Mouse (Mus musculus): ENCODE results near the gene Kif19a.

Gene Kif19a

GRCm38 (mm10) chr11:114807025-114807424 lies 41.8 kb downstream of the Kif19a start:
- DNase-seq (ENCODE audit: low read depth, low spot score), result no peak

- DNase-seq (ENCODE audit: low read depth, low spot score), result peak; percentile 89
These were observed 42.7 kb downstream of the Kif19a start for GRCm38 (mm10) chr11:114807686-114808427.

- peak; percentile 55 for DNase-seq (ENCODE audit: low read depth, low spot score)
These were observed 44.2 kb downstream of the Kif19a start for GRCm38 (mm10) chr11:114809371-114809770.

- DNase-seq (ENCODE audit: low read depth, low spot score), result no peak
These were observed 45.2 kb downstream of the Kif19a start for GRCm38 (mm10) chr11:114810344-114810743.

GRCm38 (mm10) chr11:114812731-114813240 lies 47.6 kb downstream of the Kif19a start:
- peak; percentile 86 for DNase-seq (ENCODE audit: low read depth, low spot score)

- no peak for DNase-seq (ENCODE audit: low read depth, low spot score)
These were observed 49.8 kb downstream of the Kif19a start for GRCm38 (mm10) chr11:114814873-114815592.

- no peak for DNase-seq (ENCODE audit: low read depth, low spot score)
These were observed 51.7 kb downstream of the Kif19a start for GRCm38 (mm10) chr11:114816934-114817333.

- no peak for DNase-seq (ENCODE audit: low read depth, low spot score)
These were observed 53.0 kb downstream of the Kif19a start for GRCm38 (mm10) chr11:114818185-114818584.

GRCm38 (mm10) chr11:114819110-114819509 lies 53.9 kb downstream of the Kif19a start:
- DNase-seq (ENCODE audit: low read depth, low spot score), result no peak

- no peak for DNase-seq (ENCODE audit: low read depth, low spot score)
These were observed 55.3 kb downstream of the Kif19a start for GRCm38 (mm10) chr11:114820444-114820843.

- peak; percentile 51 for DNase-seq (ENCODE audit: low read depth, low spot score)
These were observed 56.1 kb downstream of the Kif19a start for GRCm38 (mm10) chr11:114821325-114821724.

GRCm38 (mm10) chr11:114822727-114823126 lies 57.5 kb downstream of the Kif19a start:
- DNase-seq (ENCODE audit: low read depth, low spot score), result no peak

GRCm38 (mm10) chr11:114823199-114823725 lies 58.1 kb downstream of the Kif19a start:
- DNase-seq (ENCODE audit: low read depth, low spot score), result no peak

- DNase-seq (ENCODE audit: low read depth, low spot score), result no peak
These were observed 61.5 kb downstream of the Kif19a start for GRCm38 (mm10) chr11:114826686-114827085.

- DNase-seq (ENCODE audit: low read depth, low spot score), result peak; percentile 23
These were observed 64.6 kb downstream of the Kif19a start for GRCm38 (mm10) chr11:114829499-114830432.

- DNase-seq (ENCODE audit: low read depth, low spot score), result no peak
These were observed 65.2 kb downstream of the Kif19a start for GRCm38 (mm10) chr11:114830433-114830773.

GRCm38 (mm10) chr11:114833166-114833565 lies 68.0 kb downstream of the Kif19a start:
- no peak for DNase-seq (ENCODE audit: low read depth, low spot score)

Measured in A20 (cell line).